Mouse (Mus musculus): ENCODE data around the gene Cyb561. TPM values are rescaled to one million over a fixed set of nuclear protein-coding genes. Genes with fewer than 3 reads are reported as not detected.

Gene Cyb561
- total and polyA plus RNA-seq, 3 experiments = 32.8 to 43.9 TPM; not detected in 1

DNA sequence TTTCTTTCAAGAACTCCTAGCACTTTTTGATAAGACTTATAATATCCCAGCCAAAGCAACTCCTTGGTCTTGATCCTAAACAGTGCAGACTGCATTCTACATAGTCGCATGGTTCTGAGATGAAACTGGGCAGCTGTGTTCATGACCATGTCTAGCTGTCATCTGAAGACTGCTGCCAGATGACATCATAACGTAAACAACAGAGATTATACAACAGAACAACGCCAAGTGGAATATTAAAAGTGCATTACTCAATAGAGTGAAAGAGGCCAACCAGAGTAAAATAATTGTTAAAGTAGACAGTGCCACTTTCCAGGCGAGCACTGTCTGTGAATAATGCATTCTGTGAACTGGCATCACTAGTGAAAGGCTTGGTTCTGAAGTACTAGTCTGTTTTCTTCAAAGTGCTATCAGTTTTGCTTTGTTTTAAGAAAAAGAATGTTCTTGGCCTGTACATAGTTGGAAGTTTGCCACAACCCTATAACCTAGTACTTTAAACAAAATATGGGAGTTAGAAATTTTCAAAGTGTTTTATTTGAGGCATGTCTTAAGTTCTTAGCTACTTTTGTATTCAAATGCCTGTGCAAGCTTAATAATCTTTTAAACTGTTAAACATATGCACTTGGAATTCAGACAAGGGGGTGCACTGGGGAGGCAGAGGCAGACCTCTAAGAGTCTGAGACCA, 47.5 kb downstream of the Cyb561 start:
- Histone ChIP-seq H3K36me3 (ENCODE audit: control insufficient read depth in 1 of 2, insufficient read depth in 2 of 2, low read length in 2 of 2) (no peaks in the 10 kb centered on the region), H3K4me1 (ENCODE audit: control insufficient read depth in 1 of 2, insufficient read depth in 2 of 2, low read length in 2 of 2) (no peaks in the 10 kb centered on the region), H3K9me3 (replicated peaks; ENCODE audit: insufficient read depth, low read length) (no peaks in the 10 kb centered on the region), H3K9ac (ENCODE audit: control insufficient read depth, low read depth, low read length, poor library complexity, severe bottlenecking) (no peak overlapping the region), H3K4me3 (ENCODE audit: control insufficient read depth in 1 of 2, insufficient read depth in 1 of 2, low read depth in 2 of 2, low read length in 2 of 2) (no peak overlapping the region), H3K27me3 (ENCODE audit: control insufficient read depth in 1 of 2, insufficient read depth in 2 of 2, low read length in 2 of 2) (peaks cover 23 to 28% of the 10 kb centered on the region in 2 experiments), H3K27ac (ENCODE audit: control insufficient read depth, low read depth, low read length) (no peak overlapping the region), H3K79me2 (ENCODE audit: control insufficient read depth, insufficient read depth, low read length, poor library complexity) (no peaks in the 10 kb centered on the region)
- DNase-seq (ENCODE audit: low read depth, low spot score) = no peak
- TF ChIP-seq HCFC1 (IDR thresholded peaks at IDR 0.05; ENCODE audit: low read depth, low read length) = no peak
- TF ChIP-seq RAD21 (IDR thresholded peaks at IDR 0.05; ENCODE audit: low read depth, low read length) = no peak
- TF ChIP-seq SIN3A (IDR thresholded peaks at IDR 0.05; ENCODE audit: low read length) = no peak
- TF ChIP-seq KAT2A (conservative IDR thresholded peaks at IDR 0.05; ENCODE audit: low read depth, low read length) = no peak
- no peak for TF ChIP-seq RCOR1 (IDR thresholded peaks at IDR 0.05; ENCODE audit: low read depth, low read length)
- no peak for TF ChIP-seq TBP (IDR thresholded peaks at IDR 0.05; ENCODE audit: low read depth, low read length)
- no peak for TF ChIP-seq TAL1 (IDR thresholded peaks at IDR 0.05; ENCODE audit: low read length)
- no peak for TF ChIP-seq ZNF384 (IDR thresholded peaks at IDR 0.05; ENCODE audit: low read depth, low read length)
- TF ChIP-seq ZC3H11A (IDR thresholded peaks at IDR 0.05; ENCODE audit: low read depth, low read length) = no peak
- no peak for TF ChIP-seq SMC3 (IDR thresholded peaks at IDR 0.05; ENCODE audit: low read depth, low read length)
- no peak for TF ChIP-seq GATA1 (IDR thresholded peaks at IDR 0.05; ENCODE audit: low read depth, low read length)
- TF ChIP-seq MYC (IDR thresholded peaks at IDR 0.05; ENCODE audit: low read depth, low read length) = no peak
- no peak for TF ChIP-seq USF1 (IDR thresholded peaks at IDR 0.05; ENCODE audit: low read depth, low read length)
- TF ChIP-seq MEF2A (IDR thresholded peaks at IDR 0.05; ENCODE audit: extremely low read depth, insufficient replicate concordance, low read depth, low read length, poor library complexity, severe bottlenecking) = no peak
- TF ChIP-seq EP300 (IDR thresholded peaks at IDR 0.05; ENCODE audit: low read depth in 1 of 2, low read length in 2 of 2) = no peak
- no peak for TF ChIP-seq BHLHE40 (IDR thresholded peaks at IDR 0.05; ENCODE audit: borderline replicate concordance, low read depth, low read length)
- TF ChIP-seq POLR2A (IDR thresholded peaks at IDR 0.05; ENCODE audit: control insufficient read depth in 1 of 2, insufficient read depth in 1 of 2, low read depth in 1 of 2, low read length in 2 of 2, poor library complexity in 1 of 2) = no peak
- no peak for TF ChIP-seq POLR2AphosphoS2 (IDR thresholded peaks at IDR 0.05; ENCODE audit: low read length)
- TF ChIP-seq TCF12 (IDR thresholded peaks at IDR 0.05; ENCODE audit: low read depth, low read length) = no peak

DNA sequence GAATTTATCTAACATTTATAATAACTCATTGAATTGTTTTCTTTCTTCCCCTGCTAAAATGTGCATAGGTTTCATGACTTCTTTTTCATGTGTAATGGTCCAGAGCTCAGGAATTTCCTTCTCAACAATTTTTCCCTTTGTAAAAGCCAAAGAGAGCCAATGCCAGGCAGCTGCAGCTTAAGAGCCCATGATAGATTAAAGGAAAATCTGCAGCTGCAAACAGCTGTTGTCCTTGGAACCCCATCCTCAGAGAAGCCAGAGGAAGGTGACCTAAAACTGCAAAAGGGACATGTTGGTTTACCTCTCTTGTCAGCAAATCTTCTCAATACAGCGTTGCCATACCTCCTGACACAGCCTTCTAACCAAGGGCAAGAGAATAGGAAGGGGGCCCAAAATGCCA, 50.2 kb downstream of the Cyb561 start:
- Histone ChIP-seq H3K4me1 (ENCODE audit: control insufficient read depth in 1 of 2, insufficient read depth in 2 of 2, low read length in 2 of 2) (no peaks in the 10 kb centered on the region), H3K27me3 (ENCODE audit: control insufficient read depth in 1 of 2, insufficient read depth in 2 of 2, low read length in 2 of 2) (peaks cover 20 to 21% of the 10 kb centered on the region in 2 experiments), H3K79me2 (ENCODE audit: control insufficient read depth, insufficient read depth, low read length, poor library complexity) (no peaks in the 10 kb centered on the region), H3K27ac (ENCODE audit: control insufficient read depth, low read depth, low read length) (no peak overlapping the region), H3K9me3 (replicated peaks; ENCODE audit: insufficient read depth, low read length) (no peaks in the 10 kb centered on the region), H3K9ac (ENCODE audit: control insufficient read depth, low read depth, low read length, poor library complexity, severe bottlenecking) (no peak overlapping the region), H3K36me3 (ENCODE audit: control insufficient read depth in 1 of 2, insufficient read depth in 2 of 2, low read length in 2 of 2) (no peaks in the 10 kb centered on the region), H3K4me3 (ENCODE audit: control insufficient read depth in 1 of 2, insufficient read depth in 1 of 2, low read depth in 2 of 2, low read length in 2 of 2) (no peak overlapping the region)
- DNase-seq (ENCODE audit: low read depth, low spot score) = no peak
- TF ChIP-seq ZNF384 (IDR thresholded peaks at IDR 0.05; ENCODE audit: low read depth, low read length) (no peak), TBP (IDR thresholded peaks at IDR 0.05; ENCODE audit: low read depth, low read length) (no peak)
